Mouse (Mus musculus) kidney, adult 2 months (tissue): ENCODE measurements around the gene Atg7.

ENCODE experiments used
- CTCF ChIP-seq: fragments of 200-500 bp; conservative IDR thresholded peaks from 2 replicates; pipeline ENCODE4 v1.5.1; 2011; ENCODE audit warnings: low read depth, mild to moderate bottlenecking, control low read depth, low read length, moderate library complexity, mixed read lengths; ENCODE audit not compliant: insufficient read depth, insufficient read length
- POLR2A ChIP-seq: fragments of 200-500 bp; IDR thresholded peaks from one replicate; pipeline ENCODE4 v1.6.1; 2011; ENCODE audit warnings: low read depth, low read length, control low read depth

DNA sequence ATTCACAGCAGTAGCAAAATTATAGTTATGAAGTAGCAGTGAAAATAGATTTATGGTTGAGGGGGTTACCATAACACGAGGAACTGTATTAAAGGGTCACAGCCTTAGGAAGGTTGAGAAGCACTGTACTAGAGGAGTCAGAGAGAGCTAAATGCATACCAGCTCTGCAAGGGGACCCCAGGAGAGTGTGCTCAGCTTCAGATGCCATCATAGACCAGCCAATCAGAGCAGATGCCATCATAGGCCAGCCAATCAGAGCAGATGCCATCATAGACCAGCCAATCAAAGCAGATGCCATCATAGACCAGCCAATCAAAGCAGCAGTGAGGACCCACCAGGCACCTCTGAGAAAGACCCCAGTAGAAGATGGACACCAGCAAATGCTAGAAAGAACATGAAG lies 192.9 kb downstream of the Atg7 start:
- TF ChIP-seq CTCF: no peak
- no peak for TF ChIP-seq POLR2A
